Mouse (Mus musculus) intestine, embryonic 14.5 days (tissue): Measurements from ENCODE around the gene Pcsk4. TPM values are rescaled to one million over a fixed set of nuclear protein-coding genes. Genes with fewer than 3 reads are reported as not detected.
A peak's percentile ranks its signal among the peaks of the same experiment; 100 is the strongest.

Experiments
- ATAC-seq: fragments of 200-750 bp; cut with Nextera tagmentation; replicated peaks from 2 replicates; pipeline ENCODE4 v1.8.0; 2017; ENCODE audit warnings: low read depth, moderate number of reproducible peaks, moderate TSS enrichment, moderate library complexity; ENCODE audit not compliant: low FRiP score, low TSS enrichment
- DNase-seq: peaks from one replicate; pipeline ENCODE4 v3.0.0-alpha.2; 2018; ENCODE audit warnings: low spot score
- H3K27ac ChIP-seq: fragments of 300-500 bp; sonication (generic); 2 replicates; pipeline ENCODE4 v1.5.1; 2014; ENCODE audit warnings: low read depth, mild to moderate bottlenecking, control low read depth
- H3K27me3 ChIP-seq: fragments of 300-500 bp; sonication (generic); replicated peaks from 2 replicates; pipeline ENCODE4 v1.6.1; 2014; ENCODE audit warnings: low read length, control low read depth; ENCODE audit not compliant: control insufficient read depth, insufficient read depth
- H3K36me3 ChIP-seq: fragments of 300-500 bp; sonication (generic); 2 replicates; pipeline ENCODE4 v1.6.1; 2014; ENCODE audit warnings: low read length, control low read depth; ENCODE audit not compliant: control insufficient read depth, insufficient read depth
- H3K4me1 ChIP-seq: fragments of 300-500 bp; sonication (generic); replicated peaks from 2 replicates; pipeline ENCODE4 v1.6.1; 2014; ENCODE audit warnings: low read length, control low read depth, mixed read lengths; ENCODE audit not compliant: control insufficient read depth, insufficient read depth
- H3K4me2 ChIP-seq: fragments of 300-500 bp; sonication (generic); 2 replicates; pipeline ENCODE4 v1.6.1; 2014; ENCODE audit warnings: low read length
- H3K4me3 ChIP-seq: fragments of 300-500 bp; sonication (generic); 2 replicates; pipeline ENCODE4 v1.5.1; 2014; ENCODE audit warnings: low read depth, low read length, control low read depth, mixed read lengths
- H3K9ac ChIP-seq: fragments of 300-500 bp; sonication (generic); 2 replicates; pipeline ENCODE4 v1.6.1; 2014; ENCODE audit warnings: mild to moderate bottlenecking, low read length
- H3K9me3 ChIP-seq: fragments of 300-500 bp; sonication (generic); 2 replicates; pipeline ENCODE4 v1.6.1; 2016; ENCODE audit warnings: low read length, control low read depth; ENCODE audit not compliant: control insufficient read depth
- WGBS: fragments of 180-500 bp; shearing (Covaris S2); extraction: QIAGEN DNeasy Blood & Tissue Kit; methylation state at CpG from one replicate; pipeline ENCODE4 v1.1.7; 2014; 5-methylcytosine and 5-hydroxymethylcytosine counted together
- polyA plus RNA-seq: library from polyadenylated mRNA; unstranded; fragments of >200 nt; fragmentation: Nextera tagmentation; extraction: Ambion mirVana; gene quantifications from 2 replicates; pipeline ENCODE4 v1.2.1, GENCODE M21; 2014

The Pcsk4 gene
- polyA plus RNA-seq, 1 experiment from 2014 or later: 7.3 TPM

DNA sequence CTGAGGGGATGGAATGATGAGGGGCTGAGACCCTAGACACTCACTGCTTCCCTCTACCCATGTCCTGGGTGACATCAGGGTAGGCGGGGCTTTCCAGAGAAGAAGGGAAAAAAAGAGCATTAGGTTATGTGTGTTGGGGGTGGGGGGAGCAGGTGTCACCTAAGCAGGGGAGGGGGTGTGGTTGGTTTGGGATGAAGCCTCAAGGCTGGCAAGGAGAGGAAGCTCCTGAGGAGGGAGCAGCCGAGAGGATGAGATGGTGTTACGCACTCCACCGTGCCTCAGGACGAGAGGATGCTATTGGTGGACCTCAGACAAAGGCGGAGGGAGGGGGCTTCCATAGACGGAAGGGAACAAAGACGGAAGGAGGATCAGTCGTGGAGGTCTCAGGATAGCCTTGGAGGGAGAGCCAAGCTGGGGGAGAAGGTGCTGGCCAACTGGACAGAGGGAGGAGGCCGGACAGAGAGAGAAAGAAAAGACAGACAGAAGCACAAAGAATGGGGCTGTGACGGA lies 28.6 kb downstream of the Pcsk4 start:
- no peak overlapping the region for H3K4me3 ChIP-seq
- no peak overlapping the region for H3K9ac ChIP-seq
- no peak for ATAC-seq
- no peaks in the 10 kb centered on the region for H3K9me3 ChIP-seq
- no peak overlapping the region for H3K27ac ChIP-seq
- H3K36me3 ChIP-seq: no peaks in the 10 kb centered on the region
- peaks cover 73% of the 10 kb centered on the region for H3K27me3 ChIP-seq
- no peak overlapping the region for H3K4me2 ChIP-seq
- H3K4me1 ChIP-seq: 0 out of 2 replicates have a peak, but pooled peaks cover 4% of the 10 kb centered on the region
- no peak for DNase-seq
- whole genome bisulfite sequencing: 32% methylated on average over 11 of the region's 11 CpGs

DNA sequence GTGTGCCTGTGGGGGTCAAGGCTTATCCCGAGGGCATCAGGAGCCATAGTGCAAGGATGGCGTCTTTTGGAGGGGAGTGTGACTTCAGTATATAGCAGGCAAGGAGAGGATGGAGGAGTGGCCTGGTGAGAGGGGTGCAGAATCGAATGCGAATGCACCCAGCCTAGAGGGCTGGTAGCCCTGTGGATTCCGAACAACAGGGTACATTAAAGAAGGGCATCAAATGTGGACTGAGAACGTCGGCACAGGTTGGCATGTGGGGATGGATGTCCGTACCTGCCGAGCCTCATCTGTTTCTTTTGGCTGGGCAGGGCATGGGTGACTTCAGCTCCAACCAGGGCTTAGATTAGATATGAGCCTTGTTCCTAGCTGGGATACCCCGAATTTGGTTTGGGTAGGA lies 29.5 kb downstream of the Pcsk4 start:
- 0 out of 2 replicates have a peak, but pooled peaks cover 4% of the 10 kb centered on the region for H3K4me1 ChIP-seq
- H3K4me2 ChIP-seq: no peak overlapping the region
- WGBS: 51% methylated on average over 10 of the region's 10 CpGs
- H3K27me3 ChIP-seq: peaks cover 65% of the 10 kb centered on the region
- H3K9ac ChIP-seq: no peak overlapping the region
- H3K4me3 ChIP-seq: no peak overlapping the region
- DNase-seq: no peak
- no peaks in the 10 kb centered on the region for H3K9me3 ChIP-seq
- H3K36me3 ChIP-seq: peaks cover 4% of the 10 kb centered on the region
- ATAC-seq: no peak
- no peak overlapping the region for H3K27ac ChIP-seq

GRCm38 (mm10) chr10:80299301-80299700 lies 30.0 kb downstream of the Pcsk4 start:
- 5% methylated on average over 15 of the region's 15 CpGs for WGBS
- DNase-seq: no peak
- peaks cover 60% of the 10 kb centered on the region for H3K27me3 ChIP-seq
- peaks cover 9% of the 10 kb centered on the region for H3K36me3 ChIP-seq
- no peak for ATAC-seq
- H3K27ac ChIP-seq: no peak overlapping the region
- H3K9me3 ChIP-seq: no peaks in the 10 kb centered on the region
- H3K4me1 ChIP-seq: peaks cover 5% of the 10 kb centered on the region
- peak overlapping the region; percentile 15 for H3K4me3 ChIP-seq
- 0 out of 2 replicates have a peak overlapping the region, but pooled peaks have one; percentile 8 for H3K4me2 ChIP-seq
- 0 out of 2 replicates have a peak overlapping the region, but pooled peaks have one; percentile 7 for H3K9ac ChIP-seq

DNA sequence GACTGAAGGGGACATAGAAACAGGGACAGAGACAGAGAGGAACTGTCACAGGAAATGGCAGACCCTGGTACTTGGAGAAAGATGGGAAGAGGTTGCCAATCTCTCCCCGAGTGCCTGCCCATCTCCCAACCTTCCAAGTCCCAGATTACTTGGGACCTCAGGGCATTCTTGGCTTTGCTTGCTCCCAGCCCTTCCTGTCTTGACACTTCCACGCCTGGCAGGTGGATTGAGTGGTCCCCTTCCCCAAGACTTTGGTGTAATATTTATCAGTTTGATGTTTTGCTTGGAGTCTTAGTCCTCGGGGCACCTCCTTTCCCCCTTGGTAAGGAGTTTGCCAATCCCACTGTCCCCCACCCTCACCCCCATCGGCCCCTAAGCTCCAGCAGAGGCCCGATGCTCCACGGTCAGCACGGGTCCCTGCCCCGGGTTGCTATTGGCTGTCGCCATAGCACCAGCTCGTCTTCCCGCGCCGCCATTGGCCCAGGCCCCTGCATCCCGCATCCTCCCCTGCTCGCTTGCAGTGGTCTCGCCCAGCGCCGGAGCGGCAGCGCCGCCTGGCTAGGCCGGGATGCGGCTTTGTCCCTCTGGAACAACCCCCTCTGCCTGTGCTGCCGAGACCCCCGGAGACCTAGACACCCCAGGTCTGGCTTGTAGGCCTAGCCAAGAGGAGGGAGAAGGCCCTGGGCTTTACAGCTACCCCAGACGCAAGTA lies 30.6 kb downstream of the Pcsk4 start:
- Histone ChIP-seq H3K27me3 (peaks cover 56% of the 10 kb centered on the region), H3K4me3 (peak overlapping the region; percentile 15), H3K36me3 (peaks cover 15% of the 10 kb centered on the region), H3K9me3 (no peaks in the 10 kb centered on the region), H3K4me1 (peaks cover 9% of the 10 kb centered on the region), H3K9ac (0 out of 2 replicates have a peak overlapping the region, but pooled peaks have one; percentile 7), H3K4me2 (0 out of 2 replicates have a peak overlapping the region, but pooled peaks have one; percentile 8), H3K27ac (no peak overlapping the region)
- no peak for DNase-seq
- peak; percentile 19; the same call in 1 of the 2 replicates for ATAC-seq
- WGBS: 4% methylated on average over 26 of the region's 26 CpGs

GRCm38 (mm10) chr10:80297526-80298133 lies 31.7 kb downstream of the Pcsk4 start:
- peaks cover 16% of the 10 kb centered on the region for H3K4me1 ChIP-seq
- ATAC-seq (no peak), DNase-seq (no peak)
- H3K9ac ChIP-seq: no peak overlapping the region
- H3K4me3 ChIP-seq: no peak overlapping the region
- WGBS: 71% methylated on average over 8 of the region's 8 CpGs
- H3K27me3 ChIP-seq: peaks cover 51% of the 10 kb centered on the region
- peaks cover 21% of the 10 kb centered on the region for H3K36me3 ChIP-seq
- no peaks in the 10 kb centered on the region for H3K9me3 ChIP-seq
- no peak overlapping the region for H3K4me2 ChIP-seq
- no peak overlapping the region for H3K27ac ChIP-seq

DNA sequence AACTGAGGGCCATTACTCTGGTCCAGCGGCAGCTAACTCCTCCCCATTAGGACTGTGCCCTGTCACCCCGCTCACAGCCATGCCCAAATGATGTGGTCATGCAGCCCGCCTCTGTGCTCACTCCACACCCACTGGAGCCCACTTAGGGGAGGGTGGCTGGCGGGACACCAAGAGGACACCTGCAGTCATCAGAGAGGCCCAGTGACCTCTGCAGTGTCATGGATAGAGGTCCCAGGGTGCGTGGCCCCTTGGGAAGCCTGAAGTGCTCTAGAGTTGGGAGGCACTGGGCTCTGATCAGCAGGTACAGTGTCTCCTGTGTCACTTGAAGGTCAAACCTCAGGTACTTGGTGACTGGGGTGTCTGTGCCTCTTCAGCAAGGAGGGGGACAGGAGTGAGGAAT lies 32.5 kb downstream of the Pcsk4 start:
- Histone ChIP-seq H3K27ac (no peak overlapping the region), H3K4me1 (peaks cover 17% of the 10 kb centered on the region), H3K9ac (no peak overlapping the region), H3K4me2 (no peak overlapping the region; the same call in 1 of the 2 replicates), H3K36me3 (peaks cover 21% of the 10 kb centered on the region), H3K4me3 (no peak overlapping the region), H3K27me3 (peaks cover 48% of the 10 kb centered on the region), H3K9me3 (no peaks in the 10 kb centered on the region)
- DNase-seq: no peak
- ATAC-seq: no peak
- WGBS: 87% methylated on average over 5 of the region's 5 CpGs

DNA sequence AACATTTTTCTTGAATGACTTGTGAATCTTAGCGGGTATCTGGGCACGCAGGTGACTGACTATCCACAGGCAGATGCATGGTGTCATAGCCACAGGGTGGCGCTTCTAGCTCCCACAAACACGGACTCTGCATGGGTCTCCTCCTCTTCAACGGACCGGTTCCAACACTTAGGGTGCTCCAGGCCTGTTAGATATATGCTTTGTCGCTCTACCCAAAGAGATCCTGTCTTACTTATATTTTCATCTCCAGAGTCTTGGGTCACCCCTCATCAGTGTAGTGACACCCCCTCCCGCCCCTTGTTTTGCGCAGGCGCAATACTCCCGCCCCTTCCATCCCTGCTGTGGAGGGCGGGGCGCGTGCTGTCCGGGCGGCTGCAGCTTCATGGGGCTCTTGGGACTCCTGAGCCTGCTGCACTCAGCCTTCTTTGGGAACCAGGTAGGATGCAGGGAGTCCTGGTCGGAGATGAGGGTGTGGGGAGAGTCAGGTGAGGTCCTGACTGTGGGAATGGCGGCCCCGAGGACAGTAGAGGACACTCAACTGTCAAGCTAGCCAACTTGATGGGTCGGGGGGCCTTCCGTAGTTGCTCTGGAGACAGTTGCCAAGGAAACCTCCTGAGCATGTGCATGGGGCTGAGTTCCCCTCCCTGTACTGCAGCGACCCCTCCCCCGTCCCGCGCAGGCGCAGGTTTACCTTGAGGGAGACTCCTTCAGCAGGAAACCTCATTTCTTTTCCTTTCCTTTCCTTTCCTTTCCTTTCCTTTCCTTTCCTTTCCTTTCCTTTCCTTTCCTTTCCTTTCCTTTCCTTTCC lies 33.5 kb downstream of the Pcsk4 start, which contains the start of gene Apc2:
TSS of gene Apc2 (plus strand) at position 360 of the 808 bp plus-strand sequence.
- Histone ChIP-seq H3K9me3 (no peaks in the 10 kb centered on the region), H3K27me3 (peaks cover 39% of the 10 kb centered on the region), H3K9ac (peak within 1 kb of the TSS; percentile 33; the same call in 1 of the 2 replicates), H3K36me3 (peaks cover 21% of the 10 kb centered on the region), H3K4me3 (peak within 1 kb of the TSS; percentile 34), H3K4me1 (peaks cover 18% of the 10 kb centered on the region), H3K4me2 (peak within 1 kb of the TSS; percentile 52), H3K27ac (peak within 1 kb of the TSS; percentile 34; the same call in 1 of the 2 replicates)
- ATAC-seq (peak; percentile 52), DNase-seq (peak; percentile 85)
- 2% methylated on average over 26 of the region's 26 CpGs for WGBS

GRCm38 (mm10) chr10:80294788-80295303 lies 34.5 kb downstream of the Pcsk4 start:
- DNase-seq: no peak
- Histone ChIP-seq H3K4me3 (no peak overlapping the region), H3K9me3 (no peaks in the 10 kb centered on the region), H3K4me1 (peaks cover 18% of the 10 kb centered on the region), H3K9ac (no peak overlapping the region), H3K4me2 (no peak overlapping the region), H3K27ac (no peak overlapping the region), H3K36me3 (peaks cover 21% of the 10 kb centered on the region), H3K27me3 (peaks cover 29% of the 10 kb centered on the region)
- ATAC-seq: no peak
- 39% methylated on average over 7 of the region's 7 CpGs for WGBS
